Mouse (Mus musculus) heart, embryonic 12.5 days (tissue): ENCODE results near the gene Mdfic. TPM values are rescaled to one million over a fixed set of nuclear protein-coding genes. Genes with fewer than 3 reads are reported as not detected.

ENCODE experiments used
- ATAC-seq: fragments of 200-750 bp; cut with Nextera tagmentation; 2 replicates; pipeline ENCODE4 v1.8.0; 2017; ENCODE audit warnings: moderate TSS enrichment, moderate library complexity; ENCODE audit not compliant: insufficient number of reproducible peaks, low FRiP score
- H3K27ac ChIP-seq: fragments of 300-500 bp; sonication (generic); 2 replicates; pipeline ENCODE4 v1.5.1; 2016; ENCODE audit warnings: mild to moderate bottlenecking, moderate library complexity; ENCODE audit not compliant: poor library complexity, severe bottlenecking
- H3K27me3 ChIP-seq: fragments of 300-500 bp; sonication (generic); replicated peaks from 2 replicates; pipeline ENCODE4 v1.6.1; 2016; ENCODE audit warnings: mild to moderate bottlenecking, moderate library complexity
- H3K36me3 ChIP-seq: fragments of 300-500 bp; sonication (generic); 2 replicates; pipeline ENCODE4 v1.6.1; 2016; ENCODE audit warnings: mild to moderate bottlenecking, moderate library complexity
- H3K4me1 ChIP-seq: fragments of 300-500 bp; sonication (generic); replicated peaks from 2 replicates; pipeline ENCODE4 v1.6.1; 2016; ENCODE audit warnings: mild to moderate bottlenecking
- H3K4me2 ChIP-seq: fragments of 300-500 bp; sonication (generic); 2 replicates; pipeline ENCODE4 v1.6.1; 2016; ENCODE audit warnings: mild to moderate bottlenecking, moderate library complexity
- H3K4me3 ChIP-seq: fragments of 300-500 bp; sonication (generic); 2 replicates; pipeline ENCODE4 v1.5.1; 2016; ENCODE audit warnings: mild to moderate bottlenecking
- H3K9ac ChIP-seq: fragments of 300-500 bp; sonication (generic); 2 replicates; pipeline ENCODE4 v1.6.1; 2016; ENCODE audit warnings: mild to moderate bottlenecking, moderate library complexity
- H3K9me3 ChIP-seq: fragments of 300-500 bp; sonication (generic); replicated peaks from 2 replicates; pipeline ENCODE4 v1.6.1; 2016; ENCODE audit warnings: mild to moderate bottlenecking, moderate library complexity
- whole genome bisulfite sequencing: fragments of 180-500 bp; shearing (Covaris S2); methylation state at CpG from one replicate; pipeline ENCODE4 v1.1.7; 2016; 5-methylcytosine and 5-hydroxymethylcytosine counted together
- polyA plus RNA-seq: library from polyadenylated mRNA; unstranded; fragments of >200 nt; fragmentation: Nextera tagmentation; extraction: Ambion mirVana; gene quantifications from 2 replicates; pipeline ENCODE4 v1.2.1, GENCODE M21; 2016

Gene Mdfic
- polyA plus RNA-seq, 1 experiment from 2014 or later = 7.0 TPM

GRCm38 (mm10) chr6:15742591-15743149 lies 22.2 kb downstream of the Mdfic start:
- H3K4me1 ChIP-seq = peaks cover 23% of the 10 kb centered on the region
- H3K9me3 ChIP-seq = no peaks in the 10 kb centered on the region
- ATAC-seq = no peak; the same call in 1 of the 2 replicates
- peaks cover 8% of the 10 kb centered on the region; the same call in 1 of the 2 replicates for H3K36me3 ChIP-seq
- peak overlapping the region; percentile 85 for H3K27ac ChIP-seq
- whole genome bisulfite sequencing = 51% methylated on average over 6 of the region's 6 CpGs
- no peak overlapping the region for H3K9ac ChIP-seq
- H3K4me3 ChIP-seq = no peak overlapping the region
- H3K27me3 ChIP-seq = no peaks in the 10 kb centered on the region
- no peak overlapping the region for H3K4me2 ChIP-seq

GRCm38 (mm10) chr6:15743291-15743792 lies 22.9 kb downstream of the Mdfic start:
- peaks cover 20% of the 10 kb centered on the region for H3K4me1 ChIP-seq
- H3K9ac ChIP-seq = no peak overlapping the region
- peak overlapping the region; percentile 14 for H3K4me2 ChIP-seq
- H3K27me3 ChIP-seq = no peaks in the 10 kb centered on the region
- WGBS = 35% methylated on average over 8 of the region's 8 CpGs
- no peaks in the 10 kb centered on the region for H3K9me3 ChIP-seq
- ATAC-seq = peak; percentile 73
- H3K4me3 ChIP-seq = no peak overlapping the region
- peaks cover 8% of the 10 kb centered on the region for H3K36me3 ChIP-seq
- peak overlapping the region; percentile 85 for H3K27ac ChIP-seq

- Histone ChIP-seq H3K9me3 (no peaks in the 10 kb centered on the region), H3K27me3 (no peaks in the 10 kb centered on the region), H3K9ac (no peak overlapping the region), H3K4me3 (no peak overlapping the region), H3K27ac (peak overlapping the region; percentile 85), H3K4me2 (peak overlapping the region; percentile 14), H3K4me1 (peaks cover 16% of the 10 kb centered on the region), H3K36me3 (peaks cover 8% of the 10 kb centered on the region)
- WGBS = 46% methylated on average over 6 of the region's 6 CpGs
- no peak for ATAC-seq
Measured at GRCm38 (mm10) chr6:15743793-15744192, 23.3 kb downstream of the Mdfic start.

- Histone ChIP-seq H3K9me3 (no peaks in the 10 kb centered on the region), H3K36me3 (peaks cover 5% of the 10 kb centered on the region; the same call in 1 of the 2 replicates), H3K9ac (no peak overlapping the region), H3K4me2 (no peak overlapping the region), H3K4me1 (peaks cover 21% of the 10 kb centered on the region), H3K4me3 (no peak overlapping the region), H3K27me3 (no peaks in the 10 kb centered on the region), H3K27ac (no peak overlapping the region)
- 74% methylated on average over 6 of the region's 6 CpGs for WGBS
- ATAC-seq = no peak
Measured at GRCm38 (mm10) chr6:15745313-15745712, 24.9 kb downstream of the Mdfic start.

GRCm38 (mm10) chr6:15745891-15746290 lies 25.4 kb downstream of the Mdfic start:
- no peaks in the 10 kb centered on the region for H3K9me3 ChIP-seq
- H3K4me1 ChIP-seq = peaks cover 21% of the 10 kb centered on the region
- 68% methylated on average over 5 of the region's 5 CpGs for WGBS
- H3K4me2 ChIP-seq = no peak overlapping the region
- peaks cover 4% of the 10 kb centered on the region; the same call in 1 of the 2 replicates for H3K36me3 ChIP-seq
- H3K27me3 ChIP-seq = no peaks in the 10 kb centered on the region
- H3K27ac ChIP-seq = no peak overlapping the region
- no peak overlapping the region for H3K4me3 ChIP-seq
- ATAC-seq = no peak
- no peak overlapping the region for H3K9ac ChIP-seq

- Histone ChIP-seq H3K9me3 (no peaks in the 10 kb centered on the region), H3K27me3 (no peaks in the 10 kb centered on the region), H3K4me3 (no peak overlapping the region), H3K36me3 (peaks cover 8% of the 10 kb centered on the region; the same call in 1 of the 2 replicates), H3K4me2 (no peak overlapping the region), H3K27ac (no peak overlapping the region), H3K4me1 (peaks cover 19% of the 10 kb centered on the region), H3K9ac (no peak overlapping the region)
- no peak for ATAC-seq
- WGBS = 83% methylated on average over 5 of the region's 5 CpGs
Measured at GRCm38 (mm10) chr6:15747396-15748155, 27.1 kb downstream of the Mdfic start.

GRCm38 (mm10) chr6:15748236-15748635 lies 27.8 kb downstream of the Mdfic start:
- no peak overlapping the region for H3K9ac ChIP-seq
- H3K36me3 ChIP-seq = peaks cover 8% of the 10 kb centered on the region; the same call in 1 of the 2 replicates
- no peak overlapping the region for H3K27ac ChIP-seq
- no peaks in the 10 kb centered on the region for H3K27me3 ChIP-seq
- 78% methylated on average over 1 of the region's 1 CpGs for WGBS
- H3K4me1 ChIP-seq = peaks cover 13% of the 10 kb centered on the region
- ATAC-seq = no peak
- no peaks in the 10 kb centered on the region for H3K9me3 ChIP-seq
- no peak overlapping the region for H3K4me3 ChIP-seq
- H3K4me2 ChIP-seq = no peak overlapping the region

GRCm38 (mm10) chr6:15748943-15749342 lies 28.5 kb downstream of the Mdfic start:
- H3K4me1 ChIP-seq = peaks cover 6% of the 10 kb centered on the region
- H3K27me3 ChIP-seq = no peaks in the 10 kb centered on the region
- WGBS = 78% methylated on average over 2 of the region's 2 CpGs
- no peak overlapping the region for H3K4me2 ChIP-seq
- no peak overlapping the region for H3K9ac ChIP-seq
- no peak overlapping the region for H3K27ac ChIP-seq
- no peaks in the 10 kb centered on the region for H3K9me3 ChIP-seq
- peaks cover 8% of the 10 kb centered on the region; the same call in 1 of the 2 replicates for H3K36me3 ChIP-seq
- no peak for ATAC-seq
- H3K4me3 ChIP-seq = no peak overlapping the region

- Histone ChIP-seq H3K36me3 (peaks cover 8% of the 10 kb centered on the region; the same call in 1 of the 2 replicates), H3K4me3 (no peak overlapping the region), H3K27me3 (no peaks in the 10 kb centered on the region), H3K27ac (no peak overlapping the region), H3K4me1 (peaks cover 6% of the 10 kb centered on the region), H3K9me3 (no peaks in the 10 kb centered on the region), H3K9ac (no peak overlapping the region), H3K4me2 (no peak overlapping the region)
- ATAC-seq = no peak
- 72% methylated on average over 5 of the region's 5 CpGs for WGBS
Measured at GRCm38 (mm10) chr6:15750101-15750500, 29.6 kb downstream of the Mdfic start.

GRCm38 (mm10) chr6:15751375-15751774 lies 30.9 kb downstream of the Mdfic start:
- WGBS = 88% methylated on average over 2 of the region's 2 CpGs
- peaks cover 6% of the 10 kb centered on the region for H3K4me1 ChIP-seq
- H3K4me3 ChIP-seq = no peak overlapping the region
- no peak overlapping the region for H3K27ac ChIP-seq
- no peak overlapping the region for H3K4me2 ChIP-seq
- ATAC-seq = no peak
- H3K27me3 ChIP-seq = no peaks in the 10 kb centered on the region
- peaks cover 5% of the 10 kb centered on the region; the same call in 1 of the 2 replicates for H3K36me3 ChIP-seq
- no peak overlapping the region for H3K9ac ChIP-seq
- no peaks in the 10 kb centered on the region for H3K9me3 ChIP-seq

- WGBS = 83% methylated on average over 5 of the region's 5 CpGs
- no peak for ATAC-seq
Measured at GRCm38 (mm10) chr6:15752160-15752559, 31.7 kb downstream of the Mdfic start.

More at GRCm38 (mm10) chr6:15752160-15752559, 31.7 kb downstream of the Mdfic start:
- Histone ChIP-seq H3K27me3 (no peaks in the 10 kb centered on the region), H3K4me3 (no peak overlapping the region), H3K27ac (no peak overlapping the region), H3K4me2 (no peak overlapping the region), H3K4me1 (peaks cover 6% of the 10 kb centered on the region), H3K36me3 (peaks cover 5% of the 10 kb centered on the region; the same call in 1 of the 2 replicates), H3K9ac (no peak overlapping the region), H3K9me3 (no peaks in the 10 kb centered on the region)
